Mouse (Mus musculus) activated CD4-positive, CD25-positive, alpha-beta regulatory T cell, adult 4 months (primary cell): ENCODE data around the gene R3hdm2. TPM values are rescaled to one million over a fixed set of nuclear protein-coding genes. Genes with fewer than 3 reads are reported as not detected.

Experiments
- ATAC-seq: one replicate; pipeline ENCODE4 v1.8.0; 2017
- polyA plus RNA-seq, 2 experiments: library from polyadenylated mRNA; unstranded; fragments of 100-300 nt; shearing (Covaris generic); gene quantifications; one replicate each; pipeline ENCODE4 v1.2.1; 2017

The R3hdm2 gene
- 10 to 100 TPM; 14.4 to 15.0 TPM for polyA plus RNA-seq

DNA sequence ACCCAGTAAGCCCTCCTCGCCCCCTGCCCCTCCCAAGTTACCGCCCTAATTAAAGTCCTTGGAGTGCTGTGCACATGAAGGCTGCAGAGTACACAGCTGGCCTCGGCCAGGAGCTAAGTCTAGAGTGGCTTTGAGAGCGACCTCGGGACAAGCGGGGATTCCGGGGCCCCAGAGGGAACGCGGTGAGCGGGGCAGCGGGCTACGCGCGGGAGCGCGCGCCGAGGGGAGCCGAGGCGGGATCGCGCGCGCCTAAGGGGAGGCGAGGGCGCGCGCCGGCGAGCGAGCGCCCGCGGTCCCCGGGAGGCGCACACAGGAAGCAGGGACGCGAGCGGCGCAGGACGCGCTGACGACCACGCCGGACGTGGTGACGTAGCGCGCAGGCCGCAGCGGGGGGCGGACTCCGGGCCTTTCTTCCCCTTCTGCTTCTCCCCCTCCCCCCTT is at the start of gene R3hdm2:
R3hdm2 (plus strand) TSS at position 77 of the 441 bp plus-strand sequence.
- ATAC-seq: peak; percentile 95

DNA sequence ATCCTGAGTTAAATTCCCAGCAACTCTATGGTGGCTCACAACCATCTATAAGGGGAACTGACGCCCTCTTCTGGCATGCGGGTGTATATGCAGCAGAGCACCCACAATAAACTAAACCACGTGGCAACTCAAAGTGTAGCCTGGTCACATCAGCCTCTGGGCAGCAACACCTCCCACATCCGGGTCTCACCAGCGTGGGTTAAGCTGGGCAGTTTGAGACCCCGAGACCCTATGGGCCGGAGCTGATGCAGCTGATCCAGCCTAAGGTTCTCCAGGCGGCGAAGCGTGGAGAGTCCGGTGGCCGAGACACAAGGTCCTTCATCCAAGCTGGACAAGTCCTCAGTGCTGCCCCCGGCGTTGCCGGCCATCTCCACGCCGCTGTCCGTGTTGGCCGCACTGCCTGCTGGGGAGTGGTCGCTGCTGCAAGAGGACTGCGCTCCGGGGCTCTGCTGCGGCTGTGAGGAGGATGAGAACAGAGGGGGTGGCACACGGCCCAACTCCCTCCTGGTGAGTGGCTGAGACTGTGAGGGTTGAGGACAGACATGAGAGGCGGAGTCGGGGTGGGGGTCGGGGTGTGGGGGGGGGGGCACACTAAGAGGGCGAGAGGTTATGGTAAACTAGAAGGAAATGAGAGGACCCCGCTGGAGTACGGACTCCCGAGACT is 47.8 kb upstream of the R3hdm2 start:
- ATAC-seq: peak; percentile 24

DNA sequence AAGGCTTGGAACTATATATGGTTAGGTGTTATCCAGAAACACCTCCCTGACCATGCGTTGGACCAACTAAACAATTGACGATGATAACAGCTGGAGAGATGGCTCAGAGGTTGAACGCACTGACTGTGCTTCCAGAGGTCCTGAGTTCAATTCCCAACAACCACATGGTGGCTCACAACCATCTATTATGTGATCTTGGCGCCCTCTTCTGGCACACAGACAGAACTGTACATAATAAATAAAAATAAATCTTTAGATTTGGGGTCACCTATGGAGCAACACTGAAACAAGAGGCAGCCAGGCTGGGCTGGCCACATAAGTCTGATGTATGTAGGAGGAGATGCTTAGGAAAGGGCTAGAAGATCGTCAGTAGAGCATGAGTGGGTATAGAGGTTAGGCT is 47.0 kb upstream of the R3hdm2 start:
- no peak for ATAC-seq

DNA sequence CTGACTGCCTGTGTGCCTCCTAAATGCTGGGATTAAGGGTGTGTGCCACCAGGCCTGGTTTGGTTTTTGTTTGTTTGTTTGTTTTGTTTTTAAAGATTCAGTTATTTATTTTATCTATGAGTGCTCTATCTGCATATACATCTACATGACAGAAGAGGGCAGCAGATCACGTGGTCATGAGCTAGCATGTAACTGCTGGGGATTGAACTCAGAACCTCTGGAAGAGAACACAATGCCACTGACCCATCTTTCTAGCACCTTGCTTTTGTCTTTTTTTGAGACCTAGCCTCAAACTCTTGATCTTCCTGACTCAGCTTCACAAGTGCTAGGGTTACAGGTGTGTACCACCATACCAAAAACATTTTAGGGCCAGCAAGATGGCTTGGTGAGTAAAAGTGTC is 44.9 kb upstream of the R3hdm2 start:
- ATAC-seq: no peak

DNA sequence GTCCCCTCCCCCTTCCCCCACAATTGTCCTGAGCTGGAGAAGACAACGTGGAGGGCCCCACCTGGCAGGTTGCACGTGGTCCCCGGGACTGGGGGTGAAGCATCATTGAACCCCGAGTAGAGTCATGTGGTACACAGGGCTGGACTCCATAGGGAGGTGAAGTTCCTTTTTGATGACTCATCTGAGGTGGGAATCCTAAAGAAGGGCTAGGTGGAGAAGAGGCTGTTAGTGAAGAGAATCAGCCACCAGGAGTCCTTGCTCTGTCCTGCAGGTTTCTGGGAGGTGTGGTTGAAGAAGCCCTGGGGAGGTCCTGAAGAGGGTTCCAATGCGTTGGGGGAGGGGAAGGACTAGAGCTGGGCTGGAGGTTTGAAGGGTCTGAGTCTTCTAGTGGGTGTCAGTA is 43.2 kb upstream of the R3hdm2 start:
- no peak for ATAC-seq

DNA sequence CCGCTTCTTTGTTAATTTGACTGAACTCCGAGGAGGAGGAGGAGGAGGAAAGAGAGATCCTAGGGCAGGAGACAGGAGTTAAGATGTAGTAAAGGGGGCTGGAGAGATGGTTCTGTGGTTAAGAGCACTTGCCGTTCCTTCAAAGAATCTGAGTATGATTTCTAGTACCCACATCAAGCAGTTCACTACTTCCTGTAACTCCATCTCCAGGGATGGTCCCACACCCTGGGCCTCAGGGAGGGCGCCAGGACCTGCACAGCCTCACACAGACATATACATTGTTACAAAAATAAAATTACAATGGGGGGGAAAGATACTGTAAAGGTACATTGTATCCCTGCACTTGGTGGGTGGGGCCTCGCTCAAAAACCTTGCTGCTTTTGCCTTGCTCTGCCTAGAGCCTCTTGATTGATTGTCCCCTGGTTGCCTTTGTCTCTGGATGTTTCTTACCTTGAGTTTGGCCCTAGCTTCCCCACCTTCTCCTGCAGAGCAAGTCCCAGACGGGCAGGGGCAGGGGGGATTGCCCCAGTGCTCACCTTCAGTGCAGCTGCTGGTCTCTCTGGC is 42.5 kb upstream of the R3hdm2 start:
- peak; percentile 22 for ATAC-seq

DNA sequence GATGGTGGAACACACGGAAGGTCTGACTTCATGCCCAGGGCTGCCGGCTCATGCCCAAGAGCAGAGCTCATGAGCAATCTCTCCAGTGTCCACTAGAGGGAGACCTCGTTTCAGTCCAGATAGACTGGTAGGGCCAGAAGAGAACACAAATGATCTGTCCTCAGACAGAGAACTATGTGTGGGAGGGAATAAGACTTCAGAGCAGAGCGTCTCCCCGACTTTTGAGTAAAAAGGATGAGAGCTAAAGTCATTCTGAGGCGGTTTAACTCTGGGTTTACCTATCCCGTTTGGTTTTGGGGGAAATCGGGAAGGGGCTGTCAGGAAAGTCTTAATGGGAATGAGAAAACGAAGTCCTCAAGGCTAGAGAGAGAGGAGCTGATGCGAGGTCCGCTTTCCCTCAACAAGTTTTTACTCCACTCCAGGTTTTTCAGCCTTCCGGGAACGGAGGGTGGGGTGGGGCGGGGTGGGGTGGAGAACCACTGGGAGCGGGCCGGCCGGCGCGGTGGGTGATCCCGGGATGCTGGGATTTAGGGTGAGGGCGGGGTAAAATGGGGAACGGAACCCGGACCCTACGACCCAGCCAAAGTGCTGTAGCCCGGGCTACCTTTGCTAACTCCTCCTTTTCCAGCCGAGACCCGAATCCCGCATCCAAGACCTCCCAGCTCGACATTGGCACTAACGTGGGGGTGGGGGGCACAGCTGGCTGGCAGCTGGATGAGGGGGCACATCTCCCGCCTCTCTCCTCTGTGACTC is 41.0 kb upstream of the R3hdm2 start:
- ATAC-seq: peak; percentile 79

DNA sequence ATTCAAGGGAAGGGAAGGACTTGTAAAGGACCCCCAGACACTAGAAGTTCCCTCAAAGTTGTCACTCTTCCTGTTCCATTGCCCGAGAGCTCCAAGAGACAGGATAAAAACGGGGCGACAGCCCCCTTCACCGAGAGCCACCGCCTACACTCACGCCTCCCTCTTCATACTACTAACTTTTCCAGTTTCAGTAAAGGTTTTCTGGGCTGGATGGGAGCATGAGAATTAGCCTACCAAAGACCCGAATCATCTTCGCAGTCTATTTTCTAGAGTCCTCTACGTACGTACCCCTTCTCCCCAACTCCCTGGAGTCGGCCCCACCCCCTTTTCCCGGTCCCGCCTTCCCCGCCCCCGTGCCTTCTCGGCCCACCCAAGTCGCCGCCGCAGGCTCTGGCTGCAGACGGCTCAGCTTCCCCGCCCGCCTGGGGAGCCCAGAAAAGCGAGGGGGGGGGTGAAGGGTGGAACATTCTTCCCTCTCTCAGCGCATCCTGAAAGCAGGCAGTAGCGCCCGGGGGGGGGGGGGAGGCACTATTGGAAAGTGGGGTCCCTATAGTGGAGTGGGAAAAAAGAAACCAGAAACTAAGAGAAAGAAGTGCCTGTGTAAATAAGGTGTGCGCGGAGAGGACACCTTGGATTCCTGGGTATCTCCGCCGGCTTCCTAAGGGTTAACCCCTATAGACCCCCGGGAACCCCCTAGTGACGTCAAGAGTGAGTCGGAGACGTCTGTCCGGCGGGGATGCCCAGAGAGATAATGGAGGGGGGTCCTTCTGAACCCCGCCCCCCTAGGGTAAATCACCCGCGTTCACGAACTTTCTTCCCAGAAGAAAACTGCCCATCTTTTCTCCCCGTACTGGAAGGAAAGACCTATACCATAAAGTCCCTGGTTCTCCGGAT is 40.2 kb upstream of the R3hdm2 start:
- ATAC-seq: no peak

DNA sequence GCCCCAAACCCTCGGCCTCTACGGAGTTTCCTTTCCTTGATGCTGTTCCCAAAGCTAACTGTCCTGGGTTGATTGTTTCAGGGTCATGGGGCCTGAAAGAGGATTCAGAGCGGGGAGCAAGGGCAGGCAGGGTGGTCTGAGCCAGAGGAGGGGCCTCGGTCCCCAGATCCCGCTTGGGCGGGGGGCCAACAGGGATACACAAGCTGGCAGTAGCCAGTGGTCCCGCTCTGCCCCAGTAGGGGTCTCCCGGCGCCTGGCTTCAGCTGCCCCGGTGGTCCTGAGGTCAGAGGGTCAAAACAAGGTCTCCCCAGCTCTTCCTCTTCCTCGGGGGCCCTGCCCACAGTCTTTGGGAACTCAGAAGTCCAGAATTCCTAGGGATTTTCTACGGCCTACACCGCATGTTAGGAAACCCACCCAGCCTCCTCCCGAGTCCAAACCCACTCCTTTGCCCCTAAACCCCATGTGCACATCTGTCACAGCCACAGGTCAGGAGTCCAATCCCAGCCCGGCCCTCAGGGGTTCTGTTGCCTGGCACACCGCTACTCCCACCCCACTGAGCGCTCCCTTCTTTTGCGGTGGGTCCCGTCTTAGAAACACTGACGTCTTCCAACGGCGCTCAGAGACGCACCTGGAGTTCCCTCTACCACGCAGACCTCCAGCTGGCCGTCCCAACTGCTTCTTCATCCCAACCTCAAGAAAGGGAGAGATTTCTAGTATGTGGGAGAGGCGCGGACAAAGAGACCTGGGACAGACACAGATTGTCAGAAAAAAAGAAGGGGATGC is 39.4 kb upstream of the R3hdm2 start:
- ATAC-seq: no peak

DNA sequence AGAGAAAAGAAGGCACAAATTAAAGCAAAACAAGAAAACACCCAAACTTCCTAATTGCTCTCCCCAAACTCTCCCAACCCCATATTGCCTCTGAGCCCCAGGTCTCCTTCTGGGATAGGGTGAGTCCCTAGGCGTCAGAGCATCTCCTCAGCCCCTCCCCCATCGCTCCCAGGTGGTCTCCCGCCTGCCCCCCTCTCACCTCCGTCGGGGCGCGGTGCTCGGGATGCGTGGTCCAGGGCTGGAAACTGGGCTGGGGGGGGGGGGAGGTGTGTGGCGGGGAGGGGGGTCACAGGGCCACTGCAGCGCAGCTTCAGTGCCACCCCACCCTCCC is 38.8 kb upstream of the R3hdm2 start:
- no peak for ATAC-seq

DNA sequence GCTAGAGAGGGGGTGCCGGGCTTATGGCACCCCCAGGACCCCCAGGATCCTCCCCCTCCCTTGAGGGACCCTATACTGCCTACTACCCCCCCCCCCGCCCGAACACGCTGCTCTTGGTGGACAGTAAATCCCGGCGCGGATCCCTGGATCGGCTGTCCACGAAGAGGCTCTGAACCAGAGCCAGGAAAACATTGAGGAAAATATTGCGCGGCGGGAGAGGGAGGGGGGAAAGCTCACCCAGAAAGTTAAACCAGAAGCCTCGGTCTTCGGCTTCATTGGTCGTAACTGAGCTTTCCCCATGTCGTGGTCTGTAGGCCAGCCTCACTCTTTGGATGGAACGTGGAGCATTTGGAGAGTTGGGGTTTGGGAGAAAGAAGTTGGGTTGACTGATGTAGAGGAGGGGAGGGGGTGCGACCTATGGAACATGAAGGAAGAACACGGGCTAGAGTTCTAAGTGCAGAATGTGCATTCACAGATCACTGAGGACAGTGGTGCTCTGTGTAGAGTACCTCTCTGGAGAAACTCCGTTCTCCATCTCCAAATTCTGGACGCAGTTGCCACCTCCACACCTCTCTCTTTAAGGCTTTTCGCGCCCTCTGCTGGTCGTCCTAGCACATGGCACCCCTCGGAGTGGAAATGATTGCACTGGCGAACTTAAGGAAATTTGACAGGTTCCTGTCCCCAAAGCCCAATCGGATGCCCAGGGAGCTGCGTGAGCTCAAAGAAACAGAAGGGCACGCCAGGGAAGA is 38.1 kb upstream of the R3hdm2 start, which contains the start of gene Gli1:
Gli1 (minus strand) TSS at position 84 of the 749 bp plus-strand sequence.
- ATAC-seq: peak; percentile 63

DNA sequence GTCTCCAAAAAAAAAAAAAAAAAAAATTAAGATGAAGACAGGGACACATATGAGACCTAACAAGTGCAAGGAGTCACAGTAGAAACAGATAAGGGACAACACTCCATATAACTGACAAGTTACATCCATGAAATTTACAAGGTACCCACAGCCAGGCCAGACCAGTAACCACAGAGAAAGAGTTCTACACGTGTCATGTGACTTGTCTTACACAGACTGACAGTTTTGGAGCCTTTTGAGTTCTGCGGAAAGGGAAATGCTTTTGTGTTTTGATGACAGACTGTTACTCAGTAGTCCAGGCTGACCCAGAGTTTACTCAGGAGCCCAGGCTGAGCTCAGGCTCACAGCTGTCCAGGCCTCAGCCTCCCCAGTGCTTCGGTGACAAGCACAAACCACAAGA is 37.1 kb upstream of the R3hdm2 start:
- ATAC-seq: no peak

DNA sequence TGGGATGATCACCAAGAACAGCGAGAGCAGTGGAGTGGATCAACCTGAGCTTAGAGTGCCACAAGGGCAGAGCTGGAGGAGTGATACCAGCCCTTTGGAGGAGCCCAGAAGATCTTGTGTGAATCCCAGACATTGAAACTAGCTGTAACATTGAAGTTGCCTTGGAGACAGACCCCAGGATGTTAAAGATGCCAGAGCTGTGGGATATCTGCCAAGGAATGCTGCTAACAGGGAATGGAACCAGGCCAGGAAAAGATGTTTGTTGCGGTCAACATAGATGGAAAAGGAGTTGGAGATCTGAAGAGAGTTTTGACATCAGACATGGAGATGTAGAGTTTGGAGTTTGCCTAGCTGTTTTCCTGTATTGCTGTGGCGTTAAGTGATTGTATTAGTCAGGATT is 34.0 kb upstream of the R3hdm2 start:
- no peak for ATAC-seq

DNA sequence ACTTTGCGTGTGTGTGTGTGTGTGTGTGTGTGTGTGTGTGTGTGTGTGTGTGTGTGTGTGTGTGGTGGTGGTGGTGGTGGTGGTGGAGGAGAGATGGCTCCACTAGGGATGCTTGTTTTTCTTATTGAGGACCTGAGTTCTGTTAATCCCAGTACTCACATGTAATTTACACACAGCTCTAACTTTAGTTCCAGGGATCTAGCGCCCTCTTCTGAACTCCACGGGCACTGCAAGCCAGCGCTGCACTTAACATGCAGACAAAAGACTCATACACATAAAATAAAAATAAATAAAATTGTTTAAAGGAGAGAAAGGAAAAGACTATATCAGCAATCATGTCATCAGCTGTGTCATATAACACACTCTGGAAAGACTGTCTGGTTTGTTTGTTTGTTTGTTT is 31.2 kb upstream of the R3hdm2 start:
- ATAC-seq: no peak

DNA sequence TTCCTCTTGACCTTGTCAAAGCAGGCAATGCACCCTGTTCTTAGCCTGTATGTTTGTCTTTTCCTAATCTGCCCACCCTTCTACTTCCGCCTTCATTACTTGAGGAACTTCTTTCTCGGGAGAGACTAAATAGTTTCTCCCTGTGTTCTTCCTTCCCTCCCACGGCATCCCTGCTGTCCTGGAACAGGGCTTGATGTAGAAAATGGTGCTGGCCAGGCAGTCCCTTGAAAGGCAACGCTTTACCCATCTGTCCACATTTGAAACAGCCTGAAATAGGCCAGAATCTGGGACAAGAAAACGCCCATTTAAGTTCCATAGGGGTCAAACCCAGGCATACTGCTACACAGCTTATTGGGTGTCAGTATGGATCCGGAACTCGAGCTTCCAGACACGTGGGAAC is 30.3 kb upstream of the R3hdm2 start:
- ATAC-seq: no peak

DNA sequence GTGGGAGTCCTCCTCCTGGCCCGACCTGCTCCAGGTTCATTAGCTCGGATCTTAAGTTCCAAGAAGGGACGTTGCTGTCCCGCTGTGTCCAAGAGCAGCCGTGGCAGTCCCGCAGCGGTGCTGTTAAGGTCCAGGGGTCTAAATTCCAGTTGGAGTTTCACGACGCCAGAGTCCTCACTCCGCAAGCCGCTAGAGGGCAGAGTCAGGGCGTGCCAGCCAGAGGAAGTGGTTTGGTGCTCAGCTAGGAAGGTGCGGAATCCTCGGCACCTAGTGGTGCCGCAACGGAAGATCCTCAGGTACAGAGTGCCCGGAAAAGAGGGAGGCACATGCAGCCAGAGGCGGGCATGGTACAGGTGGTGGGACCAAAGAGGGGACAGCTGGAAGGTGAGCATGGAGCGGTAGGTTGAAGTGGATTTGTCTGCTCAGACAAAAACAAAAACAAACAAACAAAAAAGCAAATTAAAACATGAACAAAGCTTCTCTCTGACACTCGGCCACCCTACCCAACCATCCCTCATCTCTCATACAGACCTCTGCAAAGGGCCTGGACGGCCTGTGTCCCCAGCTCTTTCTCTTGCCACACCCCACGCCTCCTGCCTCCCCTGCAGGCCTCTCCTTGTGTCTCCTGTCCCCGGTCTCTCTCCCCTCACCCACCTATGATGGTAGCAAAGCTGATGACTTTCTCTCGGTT is 29.4 kb upstream of the R3hdm2 start:
- peak; percentile 99 for ATAC-seq

DNA sequence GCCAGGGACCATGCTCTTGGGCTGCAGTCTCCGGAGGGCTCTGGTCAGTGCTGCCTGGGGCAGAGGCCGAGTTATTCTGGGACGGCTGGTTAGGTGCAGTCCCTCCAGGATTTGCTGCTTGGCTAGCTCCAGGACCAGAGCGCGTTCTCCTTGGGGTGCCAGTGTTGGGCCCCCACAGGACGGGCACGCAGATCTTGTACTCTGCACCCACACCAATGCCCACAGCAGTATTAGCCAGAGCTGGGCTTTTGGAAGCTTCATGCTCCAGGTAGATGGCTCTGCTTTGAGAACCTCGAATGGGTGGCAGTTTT is 28.9 kb upstream of the R3hdm2 start:
- ATAC-seq: no peak

DNA sequence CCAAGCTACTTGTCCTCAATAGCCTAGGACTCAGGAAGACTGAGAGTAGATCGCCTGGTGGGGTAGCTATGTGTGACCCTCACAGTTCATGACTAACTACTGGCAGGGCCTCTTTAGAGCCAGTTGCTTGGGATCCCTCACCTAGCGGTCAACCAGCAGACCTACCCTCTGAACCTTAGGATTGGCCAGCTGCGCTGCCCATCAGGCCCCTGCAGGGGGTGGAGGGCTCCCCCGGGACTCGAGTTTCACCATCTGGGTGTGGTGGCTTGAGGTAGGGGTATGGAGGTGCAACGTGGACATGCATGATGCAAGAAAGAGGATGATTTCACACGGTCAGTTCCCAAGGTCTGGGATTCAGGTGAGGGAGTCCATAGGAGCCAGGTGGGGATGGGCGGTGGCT is 28.4 kb upstream of the R3hdm2 start:
- ATAC-seq: no peak

DNA sequence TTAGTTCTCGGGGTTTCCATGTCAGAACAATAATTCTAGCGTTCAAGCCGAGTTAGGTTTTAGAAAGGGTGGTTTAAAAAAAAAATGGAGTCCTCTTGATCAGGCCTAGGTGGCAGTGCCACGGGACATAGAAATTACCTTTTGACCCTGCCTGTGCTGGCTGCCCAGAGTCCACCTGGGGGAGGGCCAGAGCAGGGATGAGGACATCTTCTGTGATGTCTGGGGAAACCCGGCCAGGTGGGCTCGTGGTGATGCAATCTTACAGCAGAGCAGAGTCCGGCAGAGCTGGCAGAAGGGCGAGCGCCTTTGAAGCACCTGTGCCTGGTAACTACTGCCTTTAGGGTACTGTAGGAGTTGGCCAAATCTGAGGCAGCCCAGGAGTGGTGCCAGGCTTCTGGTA is 27.9 kb upstream of the R3hdm2 start:
- no peak for ATAC-seq

DNA sequence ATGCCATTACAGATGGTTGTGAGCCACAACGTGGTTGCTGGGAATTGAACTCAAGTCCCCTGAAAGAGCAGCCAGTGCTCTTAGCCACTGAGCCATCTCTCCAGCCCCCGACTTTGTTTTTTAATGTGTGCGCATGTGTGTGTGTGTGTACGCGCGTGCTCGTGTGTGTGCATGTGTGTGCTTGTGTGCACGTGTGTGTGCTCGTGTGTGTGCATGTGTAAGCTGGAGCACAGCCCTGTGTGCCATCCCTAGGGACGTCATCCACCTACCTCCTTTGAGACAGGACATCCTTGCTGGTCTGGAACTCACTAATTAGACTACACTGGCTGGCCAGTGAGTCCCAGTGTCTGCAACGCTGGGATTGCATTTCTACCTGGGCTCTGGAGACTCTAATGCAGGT is 27.4 kb upstream of the R3hdm2 start:
- no peak for ATAC-seq
